Mouse (Mus musculus) B cell, adult 2 months (primary cell): Measurements from ENCODE around the gene Dexi.

Experiments
- DNase-seq, 2 experiments: peaks; one replicate each; pipeline ENCODE4 v3.0.0; 2022

The Dexi gene

DNA sequence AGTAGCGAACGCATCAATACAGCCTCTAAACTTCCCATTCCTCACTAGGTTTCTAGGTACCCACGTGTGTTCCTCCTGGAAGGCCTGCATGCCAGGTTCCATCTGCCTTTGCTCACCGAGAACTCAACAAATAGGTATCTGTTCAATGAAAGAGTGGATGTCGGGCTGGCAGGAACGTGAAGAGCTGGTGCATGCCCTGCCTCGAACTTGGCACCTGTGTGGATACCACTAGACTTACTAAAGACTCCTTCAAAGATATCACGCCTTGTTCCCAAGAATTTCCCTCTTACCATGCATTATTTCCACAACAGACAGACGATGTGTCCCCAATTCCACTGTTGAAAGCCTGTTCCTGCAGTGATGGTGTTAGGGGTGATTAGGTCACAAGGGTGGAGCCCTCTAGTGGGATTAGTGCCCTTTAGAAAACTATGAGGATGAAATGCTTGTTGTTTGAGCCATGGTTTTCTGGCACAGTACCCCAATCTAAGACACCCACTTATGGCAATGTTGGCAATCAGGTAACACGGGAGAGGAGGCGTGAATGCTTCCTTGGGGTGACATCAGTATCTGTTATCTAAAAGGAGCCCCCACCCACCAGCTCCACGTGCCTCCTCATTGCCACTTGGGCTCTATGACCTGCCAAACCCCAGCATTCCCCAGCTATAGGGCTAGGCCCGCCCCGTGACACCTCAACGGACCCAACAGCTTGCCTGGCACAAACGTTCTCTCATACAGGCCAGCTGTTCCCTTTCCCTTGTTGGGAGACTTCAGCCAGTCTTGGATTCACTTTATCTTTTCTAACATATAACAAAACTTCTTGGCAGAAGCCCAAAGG is 1.9 kb downstream of the Dexi start:
- no peak for DNase-seq

DNA sequence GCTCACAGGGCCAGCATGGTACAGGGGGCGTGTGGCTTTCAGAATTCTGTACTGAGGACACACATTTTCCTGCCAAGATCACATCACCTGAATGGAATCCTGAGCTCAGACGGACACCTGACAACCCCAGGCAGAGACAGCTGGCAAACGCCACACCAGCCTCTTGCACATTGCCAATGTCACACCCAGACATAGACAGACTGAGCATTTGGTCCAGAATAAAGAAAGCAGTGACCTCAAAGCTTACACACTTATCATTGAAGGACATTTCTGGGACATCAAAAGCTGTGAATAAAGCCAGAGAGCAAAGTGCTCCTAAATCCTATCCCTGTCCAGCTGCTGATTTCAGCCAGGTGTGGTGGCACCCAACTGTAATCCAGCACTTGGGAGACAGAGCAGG is 5.9 kb downstream of the Dexi start:
- DNase-seq, result no peak

DNA sequence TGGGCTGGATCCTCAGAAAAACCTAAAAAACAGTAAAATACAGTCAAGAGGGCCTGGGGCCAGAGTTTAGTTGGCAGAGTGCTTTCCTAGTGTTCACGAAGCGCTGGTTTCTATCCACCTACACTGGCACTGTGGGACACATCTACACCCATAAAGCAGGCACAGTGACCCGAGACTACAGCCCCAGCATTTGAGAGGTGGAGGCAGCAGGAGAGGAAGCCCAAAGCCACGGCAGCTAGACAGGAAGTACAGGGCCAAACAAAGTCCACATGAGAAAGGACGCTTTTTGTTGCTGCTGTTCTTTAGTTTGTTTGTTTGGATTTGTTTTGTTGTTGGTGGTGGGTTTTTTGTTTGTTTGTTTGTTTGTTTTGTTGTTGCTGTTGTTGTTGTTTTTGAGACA is 6.5 kb downstream of the Dexi start:
- DNase-seq, result peak; percentile 43 to 46

DNA sequence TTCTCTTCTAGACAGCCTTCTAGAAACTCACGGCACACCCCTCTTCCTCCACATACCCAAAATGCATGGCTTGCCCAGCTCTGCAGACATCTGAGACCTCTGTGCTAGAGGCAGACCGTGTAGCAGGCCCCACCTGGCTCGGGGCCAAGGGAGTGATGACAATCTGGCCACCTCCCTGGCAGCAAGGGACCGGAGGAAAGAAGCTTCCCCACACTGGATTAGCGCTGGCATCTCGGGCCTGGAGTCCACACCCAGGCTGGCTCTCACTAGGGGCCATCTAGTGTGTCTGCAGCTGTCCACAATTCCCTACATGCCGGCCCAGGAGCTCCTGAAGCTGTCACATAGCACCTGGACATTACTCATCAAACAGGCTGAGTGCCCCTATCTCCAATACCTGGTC is 8.3 kb downstream of the Dexi start:
- no peak for DNase-seq

DNA sequence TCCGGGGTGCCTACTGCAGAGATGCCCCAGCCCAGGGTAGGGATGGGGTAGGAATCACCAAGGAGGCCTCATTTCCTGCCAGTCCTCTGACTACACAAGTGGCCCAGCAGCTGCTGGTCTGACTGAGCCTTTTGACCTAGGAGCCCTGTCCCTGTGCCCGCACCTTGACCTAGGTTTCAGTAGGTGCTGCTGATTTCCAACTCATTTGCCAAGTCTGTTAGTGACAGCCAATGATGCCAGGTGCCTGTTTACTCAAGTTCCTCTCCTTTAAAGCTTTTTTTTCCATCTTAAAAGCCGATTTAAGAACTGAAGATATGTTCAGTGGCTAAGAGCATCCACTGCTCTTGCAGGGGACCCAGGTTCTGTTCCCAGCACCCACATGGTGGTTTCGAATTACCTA is 9.1 kb downstream of the Dexi start:
- DNase-seq, result no peak

DNA sequence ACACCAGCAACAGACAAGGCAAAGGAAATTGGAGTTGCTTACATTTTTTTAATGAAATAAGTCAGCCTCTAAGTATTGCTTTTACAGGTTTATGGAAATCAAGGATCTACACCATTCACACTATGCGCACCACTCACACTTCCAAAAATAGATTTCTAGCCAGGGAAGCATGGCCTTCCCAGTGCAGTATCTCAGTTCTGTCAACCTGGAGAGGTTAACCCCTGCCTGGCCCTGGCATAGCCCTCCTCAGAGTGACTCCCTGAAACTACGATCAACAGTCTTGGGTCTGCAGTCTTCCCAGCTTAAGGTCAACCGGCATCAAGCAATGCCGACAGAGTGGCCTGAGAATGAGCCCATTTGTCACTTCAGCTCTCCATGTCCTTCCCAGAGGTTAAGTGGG is 12.7 kb downstream of the Dexi start:
- no peak for DNase-seq

DNA sequence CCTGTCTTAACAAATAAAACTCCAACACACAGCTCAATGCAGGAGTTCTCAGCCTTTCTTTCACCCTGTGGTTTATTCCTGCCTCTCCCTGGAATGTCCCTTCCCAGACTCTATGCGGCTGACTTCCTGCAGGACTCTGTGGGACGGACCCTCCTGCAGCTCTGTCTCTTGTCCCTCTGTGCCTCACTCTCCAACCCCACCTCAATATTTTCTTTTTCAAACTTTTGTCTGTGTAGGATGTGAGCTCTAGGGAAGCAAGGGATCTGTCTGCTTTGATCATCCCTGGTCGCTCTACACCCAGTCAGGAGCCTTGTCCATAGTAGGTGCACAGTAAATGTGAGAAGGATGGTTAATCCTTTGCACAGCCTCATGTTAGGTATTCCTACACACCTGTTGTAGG is 14.5 kb downstream of the Dexi start:
- DNase-seq, result no peak

DNA sequence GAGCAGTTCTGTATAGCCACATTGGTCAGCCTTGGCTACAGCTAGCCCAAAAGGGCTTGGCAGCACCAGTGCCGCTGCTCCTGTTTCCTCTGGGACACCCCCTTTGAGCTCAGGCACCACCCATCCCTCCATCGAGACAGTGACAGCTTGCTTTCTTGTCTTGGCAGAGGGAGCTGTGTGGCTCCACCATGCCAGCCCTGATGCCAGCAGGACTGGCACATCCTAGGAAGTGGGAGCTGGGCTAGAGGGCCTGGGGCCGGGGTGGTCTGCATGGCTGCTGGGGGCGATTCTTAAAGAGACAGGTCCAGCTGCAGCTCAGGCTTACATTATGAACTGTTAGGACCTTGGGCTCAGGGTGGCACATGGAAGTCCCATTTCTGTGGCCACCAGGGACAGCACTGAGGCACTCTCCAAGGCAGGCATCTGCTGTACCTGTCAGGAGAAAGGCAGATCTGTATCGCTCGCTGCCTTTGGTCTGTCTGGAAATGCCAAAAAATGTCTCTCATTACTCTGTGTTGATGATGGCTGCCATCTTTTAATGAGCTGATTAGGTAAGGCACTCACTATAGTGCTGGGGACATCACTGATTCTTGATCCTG is 15.7 kb downstream of the Dexi start:
- no peak for DNase-seq

DNA sequence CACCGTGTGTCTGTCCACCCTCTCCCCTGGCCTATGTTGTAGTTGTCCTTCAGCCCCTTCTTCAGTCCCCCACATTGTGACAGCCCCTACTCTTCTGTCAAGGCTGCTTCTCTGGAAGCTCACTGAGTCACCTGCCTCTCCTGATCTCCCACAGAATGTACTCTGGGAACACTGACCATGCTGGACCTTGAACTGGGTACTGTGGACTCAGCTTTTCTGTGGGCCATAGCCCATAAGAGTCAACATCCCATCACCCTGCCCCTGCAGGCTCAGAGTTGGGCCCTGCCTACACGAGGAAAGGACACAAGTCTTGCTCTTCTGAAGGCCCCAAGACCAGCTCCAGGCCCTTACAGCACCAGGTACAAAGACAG is 17.3 kb downstream of the Dexi start:
- DNase-seq, result no peak

DNA sequence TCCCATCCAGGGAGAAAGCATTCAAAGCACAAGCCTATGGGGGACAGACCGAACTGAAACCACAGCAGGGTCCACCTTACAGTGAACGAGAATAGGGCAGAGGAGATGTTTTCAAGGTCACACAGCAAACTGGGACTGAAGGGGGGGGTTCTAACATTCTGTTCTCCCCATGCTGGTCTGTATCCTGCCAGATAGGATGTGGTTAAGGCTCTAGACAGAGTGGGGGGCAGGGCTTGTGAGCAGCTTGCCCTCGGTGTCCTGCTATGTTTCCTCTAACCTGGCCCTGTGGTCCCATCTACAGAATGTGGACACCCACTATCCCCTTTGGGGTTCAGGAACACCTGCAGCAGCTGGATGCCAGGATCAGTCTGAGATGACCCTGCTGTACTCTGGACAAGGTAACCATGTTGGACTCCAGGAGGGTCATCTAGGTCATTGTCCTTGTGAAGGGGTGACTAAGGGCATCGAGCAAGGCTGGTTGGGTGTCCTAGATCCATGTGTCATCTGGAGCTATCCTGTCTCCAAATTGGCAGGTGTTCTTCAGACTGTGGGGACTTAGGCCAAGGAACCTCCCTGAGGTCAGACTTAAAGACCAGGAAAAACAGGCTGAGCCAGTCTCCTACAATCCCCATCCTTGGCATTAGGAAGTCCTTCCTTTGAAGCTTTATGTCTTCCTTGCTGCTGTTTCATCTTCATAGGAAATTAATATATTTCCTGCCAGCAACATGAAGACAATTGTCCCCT is 17.8 kb downstream of the Dexi start:
- DNase-seq, result no peak

DNA sequence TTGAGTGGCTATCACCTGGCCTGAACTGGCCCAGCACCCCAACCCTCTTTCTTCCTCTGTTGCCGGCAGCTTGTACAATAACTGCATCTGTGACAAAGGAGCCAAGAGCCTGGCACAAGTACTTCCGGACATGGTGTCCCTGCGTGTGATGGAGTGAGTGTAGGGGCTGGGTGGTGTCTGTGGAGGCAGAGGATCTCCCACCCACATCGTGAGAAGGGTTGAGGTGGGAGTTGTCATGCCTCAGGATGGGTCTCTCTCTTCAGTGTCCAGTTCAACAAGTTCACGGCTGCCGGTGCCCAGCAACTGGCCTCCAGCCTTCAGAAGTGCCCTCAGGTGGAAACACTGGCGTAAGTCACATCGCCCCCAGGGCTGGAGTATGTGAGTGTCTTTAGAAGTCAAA is 19.2 kb downstream of the Dexi start:
- no peak for DNase-seq

DNA sequence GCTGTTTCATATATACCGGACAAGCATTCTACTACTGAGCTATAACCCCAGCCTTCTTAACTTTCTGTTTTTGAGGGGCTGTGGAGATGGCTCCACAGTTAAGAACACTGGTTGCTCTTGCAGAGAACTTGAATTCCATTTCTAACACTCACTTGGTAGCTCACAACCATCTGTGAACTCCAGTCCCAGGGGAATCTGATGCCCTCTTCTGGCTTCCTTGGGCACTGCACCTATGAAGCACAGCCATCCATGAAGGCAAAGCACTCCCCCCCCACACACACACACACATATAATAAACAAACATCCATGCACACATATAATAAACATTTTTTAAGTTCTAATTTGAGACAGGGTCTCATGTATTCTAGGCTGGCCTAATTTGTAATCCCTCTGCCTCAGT is 20.0 kb downstream of the Dexi start:
- DNase-seq, result peak; percentile 94

DNA sequence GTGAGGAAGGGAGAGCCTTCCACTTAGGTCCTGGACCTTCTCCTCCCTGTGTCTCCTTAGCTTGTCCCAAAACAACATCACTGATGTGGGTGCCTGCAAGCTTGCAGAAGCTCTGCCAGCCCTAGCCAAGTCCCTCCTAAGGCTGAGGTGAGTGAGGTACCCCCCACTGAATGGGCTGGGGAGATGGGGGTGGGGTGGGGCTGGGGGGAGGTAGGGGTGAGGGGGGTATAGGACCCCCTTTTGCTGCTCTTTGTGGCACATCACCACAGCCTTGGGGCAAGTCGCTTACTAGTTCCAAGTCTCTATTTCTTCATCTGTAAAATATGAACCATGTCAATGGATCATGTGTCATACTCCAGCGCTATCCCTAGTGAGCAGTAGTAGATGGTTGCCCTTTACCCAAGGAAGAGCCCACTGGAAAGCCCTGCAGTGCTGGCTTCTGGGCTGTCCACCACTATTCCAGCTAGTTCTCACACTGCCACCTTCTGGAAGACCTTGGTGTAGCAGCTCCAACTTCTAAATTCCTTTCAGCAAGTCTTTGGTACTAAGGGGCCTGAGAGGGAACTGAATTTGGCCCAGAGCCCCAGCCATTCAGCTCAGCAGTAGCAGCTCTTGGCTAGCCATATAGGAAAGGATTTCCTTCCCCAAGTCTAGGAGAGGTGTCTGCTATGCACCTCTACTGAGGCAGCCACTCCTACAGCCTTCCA is 21.8 kb downstream of the Dexi start:
- DNase-seq, result peak; percentile 82 to 84

DNA sequence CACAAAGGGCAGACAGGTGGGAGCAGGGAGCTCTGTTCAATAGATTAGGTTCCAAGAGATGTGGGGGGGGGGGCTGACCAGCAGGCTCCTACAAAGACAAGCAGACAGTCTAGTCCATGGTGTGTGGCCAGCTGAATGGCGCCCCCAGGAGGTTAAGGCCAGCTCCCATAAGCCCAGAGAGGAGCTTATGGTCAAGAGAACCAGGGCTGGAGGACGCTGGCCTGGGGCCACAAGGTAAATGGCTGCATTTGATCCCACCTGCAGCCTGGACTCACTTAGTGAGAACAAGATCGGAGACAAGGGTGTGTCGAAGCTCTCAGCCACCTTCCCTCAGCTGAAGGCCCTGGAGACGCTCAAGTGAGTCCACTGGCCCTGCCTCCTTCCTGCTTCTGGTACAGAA is 24.8 kb downstream of the Dexi start:
- no peak for DNase-seq

DNA sequence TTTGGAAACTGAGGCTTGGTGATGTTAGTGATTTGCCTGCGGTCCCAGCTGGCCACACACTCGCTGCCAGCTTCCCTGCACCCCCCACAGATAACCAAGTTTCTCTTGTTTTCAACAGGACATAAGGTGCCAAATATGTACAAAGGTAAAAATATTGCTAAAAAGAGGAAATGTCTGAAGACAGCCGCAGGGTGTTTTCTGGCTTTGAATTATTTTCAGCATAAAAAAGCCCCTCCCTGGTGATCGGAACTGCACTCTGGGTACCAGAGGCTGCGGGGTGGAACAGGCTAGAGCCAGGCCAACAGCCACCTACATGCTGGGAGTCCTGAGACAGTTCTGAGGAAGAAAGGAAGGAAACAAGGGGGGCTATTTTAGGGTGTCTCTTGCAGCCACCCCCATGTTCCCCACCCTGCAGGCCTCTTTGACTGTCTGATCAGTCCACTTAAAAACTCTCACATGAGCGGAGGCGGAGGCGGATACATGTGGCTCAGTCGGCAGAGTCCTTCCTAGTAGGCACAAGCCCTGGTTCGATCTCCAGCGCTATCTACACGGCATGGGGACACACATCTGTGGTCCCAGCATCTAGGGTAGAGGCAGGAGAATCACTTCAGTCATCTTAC is 26.8 kb downstream of the Dexi start:
- peak; percentile 78 to 82 for DNase-seq

DNA sequence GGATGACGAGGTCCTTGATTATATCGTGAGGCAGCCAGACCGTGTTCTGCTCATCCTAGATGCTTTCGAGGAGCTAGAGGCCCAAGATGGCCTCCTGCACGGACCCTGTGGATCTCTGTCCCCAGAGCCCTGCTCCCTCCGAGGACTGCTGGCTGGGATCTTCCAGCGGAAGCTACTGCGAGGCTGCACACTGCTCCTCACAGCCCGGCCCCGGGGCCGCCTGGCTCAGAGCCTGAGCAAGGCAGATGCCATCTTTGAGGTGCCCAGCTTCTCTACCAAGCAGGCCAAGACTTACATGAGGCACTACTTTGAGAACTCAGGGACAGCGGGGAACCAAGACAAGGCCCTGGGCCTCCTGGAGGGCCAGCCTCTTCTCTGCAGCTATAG is 31.7 kb downstream of the Dexi start:
- DNase-seq, result no peak

DNA sequence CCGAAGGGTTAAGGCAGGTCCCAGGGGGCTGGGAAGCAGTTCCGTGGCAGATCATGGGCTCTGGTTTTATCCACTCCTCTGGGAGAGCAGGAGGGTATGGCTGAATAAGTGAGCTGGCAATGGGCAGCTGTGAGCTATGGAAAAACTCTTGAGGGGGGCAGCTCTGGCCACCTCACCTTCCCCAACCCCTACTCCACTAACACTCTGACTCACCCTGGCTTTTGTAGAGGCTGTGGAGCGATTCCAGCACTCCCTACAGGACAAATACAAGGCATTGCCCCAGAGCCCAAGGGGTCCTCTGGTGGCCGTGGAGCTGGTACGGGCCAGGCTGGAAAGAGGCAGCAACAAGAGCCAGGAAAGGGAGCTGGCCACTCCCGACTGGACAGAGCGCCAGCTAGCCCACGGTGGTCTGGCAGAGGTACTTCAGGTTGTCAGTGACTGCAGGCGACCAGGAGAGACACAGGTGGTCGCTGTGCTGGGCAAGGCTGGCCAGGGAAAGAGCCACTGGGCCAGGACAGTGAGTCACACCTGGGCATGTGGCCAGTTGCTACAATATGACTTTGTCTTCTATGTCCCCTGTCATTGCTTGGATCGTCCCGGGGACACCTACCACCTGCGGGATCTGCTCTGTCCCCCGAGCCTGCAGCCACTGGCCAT is 32.2 kb downstream of the Dexi start:
- DNase-seq, result no peak

DNA sequence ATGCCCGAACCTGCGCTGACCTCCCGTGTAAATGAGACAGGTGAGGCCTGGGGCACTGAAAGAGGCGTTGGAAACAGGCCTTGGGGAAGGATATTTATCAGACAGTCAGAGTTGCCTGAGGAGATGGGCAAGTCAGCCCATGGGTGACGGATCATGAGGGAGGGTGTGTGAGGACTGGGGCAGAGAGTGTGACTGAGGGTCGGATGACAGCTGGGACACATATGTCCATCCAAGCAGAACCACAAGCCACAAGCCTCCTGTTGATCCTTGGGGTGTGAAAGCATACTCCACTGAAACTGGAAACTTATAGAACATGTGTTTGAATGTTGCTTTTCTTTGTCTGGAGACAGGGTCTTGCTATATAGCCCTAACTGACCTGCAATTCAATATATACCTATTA is 34.2 kb downstream of the Dexi start:
- peak; percentile 56 to 60 for DNase-seq

DNA sequence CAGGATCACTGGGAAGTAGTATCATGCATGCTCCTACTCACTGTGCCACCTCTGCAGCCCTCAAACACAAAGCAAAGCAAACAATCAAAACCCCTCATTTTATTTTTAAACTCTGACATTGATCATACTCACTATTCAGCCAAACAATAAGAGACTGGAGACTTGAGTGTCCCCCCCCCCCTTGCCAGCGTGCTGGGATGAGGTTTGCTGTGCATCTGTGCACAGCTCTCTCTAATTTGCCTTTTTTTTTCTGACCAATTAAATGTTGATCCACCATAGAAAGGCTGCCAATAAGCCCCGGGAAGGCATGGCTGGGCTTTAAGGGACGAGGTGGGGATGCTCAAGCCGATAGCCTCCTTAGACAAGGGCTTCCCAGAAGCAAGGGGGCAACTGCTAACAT is 35.4 kb downstream of the Dexi start:
- no peak for DNase-seq

DNA sequence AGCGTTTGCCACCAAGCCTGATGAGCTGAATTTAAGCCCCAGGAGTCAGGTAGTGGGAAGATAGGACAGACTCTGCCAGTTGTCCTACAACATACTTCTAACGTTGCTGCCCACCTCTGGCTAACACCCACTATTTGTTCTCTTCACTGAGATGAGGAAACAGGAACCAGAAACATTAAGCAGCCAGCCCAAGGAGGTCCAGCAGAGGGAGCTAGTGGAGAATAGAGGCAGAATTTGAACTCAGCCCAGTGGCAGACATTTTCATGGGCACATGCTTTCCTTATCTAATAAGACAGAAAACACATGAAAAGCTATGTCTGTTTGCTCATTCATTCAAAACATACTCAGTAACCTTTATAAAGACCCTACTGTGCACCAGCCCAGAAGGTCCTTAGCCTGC is 39.8 kb downstream of the Dexi start:
- DNase-seq, result no peak

DNA sequence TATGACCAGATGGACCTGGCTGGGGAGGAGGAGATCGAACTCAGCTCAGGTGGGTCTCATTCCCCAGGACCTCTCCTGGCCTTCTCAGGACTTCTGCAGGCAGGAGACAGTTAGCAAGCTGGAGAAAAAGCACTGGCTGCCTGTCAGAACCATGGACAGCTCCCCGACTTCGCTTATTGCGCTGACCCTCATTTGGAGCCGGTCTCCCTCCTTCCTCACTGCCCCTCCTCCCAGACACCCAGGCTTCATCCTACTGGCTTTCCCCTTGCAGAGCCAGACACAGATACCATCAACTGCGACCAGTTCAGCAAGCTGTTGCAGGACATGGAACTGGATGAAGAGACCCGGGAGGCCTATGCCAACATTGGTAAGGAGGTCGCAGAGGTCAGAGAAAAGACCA is 41.0 kb downstream of the Dexi start:
- peak; percentile 64 to 65 for DNase-seq

DNA sequence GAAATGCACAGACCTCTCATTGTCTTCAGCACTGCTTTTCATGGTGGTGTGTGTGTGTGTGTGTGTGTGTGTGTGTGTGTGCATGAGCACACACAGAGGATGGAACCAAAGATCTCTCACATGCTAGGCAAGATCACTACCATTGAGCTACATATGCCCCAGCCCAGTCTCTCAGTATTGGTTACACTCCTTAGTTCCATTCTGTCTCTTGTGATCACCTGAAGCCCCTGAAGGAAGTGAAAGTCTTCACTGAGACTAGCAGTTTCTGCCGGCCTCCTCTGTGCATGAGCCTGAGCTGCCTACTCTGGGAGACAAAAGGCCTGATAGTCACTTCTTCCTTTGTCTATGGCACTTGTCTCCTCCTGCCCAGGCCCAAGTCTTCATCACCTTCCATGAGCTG is 43.7 kb downstream of the Dexi start:
- peak; percentile 68 to 72 for DNase-seq
